In genomic region chr11:96737673-96738471, GRCm38 (mm10) we compare ENCODE assay signal across 14 mouse cellular contexts. TPM values are rescaled to one million over a fixed set of nuclear protein-coding genes. Genes with fewer than 3 reads are reported as not detected.
DNase-seq lines count a peak whose midpoint lies in the region; ATAC-seq and TF ChIP-seq lines count a peak whose summit lies in the region.
"Had no signal": no experiment of that assay in that cellular context is flagged by ENCODE, and none has a peak within 500 bp of the region (broad histone marks: within the 10 kb centered on the region; RNA-seq: fewer than 3 reads in every experiment).

No protein-coding gene starts in this region.

- H3K27ac ChIP-seq in layer of hippocampus, adult 2 months, result no peak overlapping the region
- no peak overlapping the region for H3K27ac ChIP-seq in embryonic facial prominence, embryonic 10.5 days (replicated peaks)
- H3K27ac ChIP-seq: limb, embryonic 15.5 days; midbrain, embryonic 12.5 days had no signal

- no peak overlapping the region for H3K4me3 ChIP-seq in layer of hippocampus, adult 2 months
- H3K4me3 ChIP-seq in embryonic facial prominence, embryonic 10.5 days, result no peak overlapping the region
- H3K4me3 ChIP-seq: limb, embryonic 15.5 days; midbrain, embryonic 12.5 days had no signal

- DNase-seq in embryo, embryonic 11 days, result peak; percentile 54
- DNase-seq in embryo, embryonic 9.5 days (ENCODE audit: extremely low spot score), result no peak
- no peak for DNase-seq in layer of hippocampus, adult 2 months (ENCODE audit: low spot score in 2 of 2)
- DNase-seq in layer of hippocampus, adult 9-11 months, result no peak
- no peak for DNase-seq in Patski (ENCODE audit: low read depth, low spot score)
- DNase-seq in neural tube, embryonic 10.5 days (ENCODE audit: extremely low spot score, low spot score), result peak; percentile 41
- DNase-seq in adrenal gland, adult (ENCODE audit: inconsistent age in 2 of 2, low spot score in 1 of 2), result no peak
- DNase-seq in embryonic facial prominence, embryonic 10.5 days (ENCODE audit: low spot score), result no peak
- DNase-seq: adrenal gland, adult 8-10 months; heart, adult 18-20 months; heart, postnatal 10 days; thymus, postnatal 25 days had no signal

- H3K27me3 ChIP-seq in Patski, result no peaks in the 10 kb centered on the region
- peaks cover 60% of the 10 kb centered on the region for H3K27me3 ChIP-seq in embryonic facial prominence, embryonic 10.5 days (replicated peaks; ENCODE audit: low read depth, poor library complexity, severe bottlenecking)

- H3K9me3 ChIP-seq in embryonic facial prominence, embryonic 10.5 days, result no peaks in the 10 kb centered on the region
- H3K9me3 ChIP-seq: limb, embryonic 15.5 days; midbrain, embryonic 12.5 days had no signal

- CTCF ChIA-PET in Patski (lab: Charles Lee), result interaction anchor here (0.8 to 1.4 kb wide), 3 partner anchors 64 to 462 kb away, joined by 3 read pairs; no protein-coding TSS in a partner anchor

- peak; percentile 53 for TF ChIP-seq CTCF in layer of hippocampus, adult 2 months (conservative IDR thresholded peaks at IDR 0.05)
- peak; percentile 51 for TF ChIP-seq CTCF in Patski (IDR thresholded peaks at IDR 0.05)

- in situ Hi-C loops in Patski (cut with MboI; ENCODE audit: low pct_unique_long_range_greater_than_20kb), result loop anchor here (5.0 kb wide), 3 partner anchors 181 to 441 kb away; no protein-coding TSS in a partner anchor

- peaks cover 48% of the 10 kb centered on the region for H3K4me1 ChIP-seq in embryonic facial prominence, embryonic 10.5 days

- no peak for ATAC-seq in Patski

- POLR2A ChIA-PET in Patski (lab: Charles Lee), result interaction anchor here (0.5 to 2.5 kb wide), 7 partner anchors 9 to 459 kb away, joined by 3 to 7 read pairs (median 4); partner anchors contain the start of gene Hoxb8

- H3K36me3 ChIP-seq in embryonic facial prominence, embryonic 10.5 days (replicated peaks), result no peaks in the 10 kb centered on the region
- H3K36me3 ChIP-seq: limb, embryonic 15.5 days; midbrain, embryonic 12.5 days had no signal

- WGBS in embryonic facial prominence, embryonic 10.5 days, result 73% methylated on average over 14 of the region's 14 CpGs

RNA-seq across cellular contexts. Expression of gene Snx11, which starts 39.5 kb away (rescaled TPM):
- total RNA-seq in layer of hippocampus, adult 2 months (2021), result 10 to 100 TPM; 52.5 to 56.7 TPM
- polyA plus RNA-seq in Patski (2021), result 23.6 TPM
- 22.4 and 25.5 TPM in 2 replicates for polyA plus RNA-seq in embryonic facial prominence, embryonic 10.5 days (2016; fragmentation: Nextera tagmentation; extraction: Ambion mirVana)

RNA-seq across cellular contexts. Expression of gene Cbx1, which starts 51.1 kb away (rescaled TPM):
- 10 to 100 TPM; 44.6 to 47.4 TPM for total RNA-seq in layer of hippocampus, adult 2 months (2021)
- 111 TPM for polyA plus RNA-seq in Patski (2021)
- polyA plus RNA-seq in embryonic facial prominence, embryonic 10.5 days (2016; fragmentation: Nextera tagmentation; extraction: Ambion mirVana), result 201 and 213 TPM in 2 replicates

Comparison
In these comparisons a context has a peak if more than half of its experiments do, and no peak if none do; other contexts are left out.
1. DNase-seq: peak in embryo, embryonic 11 days (single experiment) and neural tube, embryonic 10.5 days (single experiment); none in embryo, embryonic 9.5 days (single experiment), layer of hippocampus, adult 2 months (0 of 2), layer of hippocampus, adult 9-11 months (single experiment), Patski (single experiment), adrenal gland, adult (0 of 2) and embryonic facial prominence, embryonic 10.5 days (single experiment).